Mouse (Mus musculus) heart, postnatal 0 days (tissue): ENCODE results near the gene Mr1. TPM values are rescaled to one million over a fixed set of nuclear protein-coding genes. Genes with fewer than 3 reads are reported as not detected.

Experiments used
- ATAC-seq: fragments of 200-750 bp; cut with Nextera tagmentation; 2 replicates; pipeline ENCODE4 v1.8.0; 2017; ENCODE audit warnings: low read depth, moderate number of reproducible peaks, moderate library complexity; ENCODE audit not compliant: insufficient read depth
- DNase-seq: peaks from one replicate; pipeline ENCODE4 v3.0.0-alpha.2; 2016; ENCODE audit warnings: low spot score
- H3K27ac ChIP-seq: fragments of 300-500 bp; sonication (generic); 2 replicates; pipeline ENCODE4 v1.5.1; 2014; ENCODE audit warnings: low read depth, mild to moderate bottlenecking
- H3K27me3 ChIP-seq: fragments of 300-500 bp; sonication (generic); 2 replicates; pipeline ENCODE4 v1.6.1; 2014; ENCODE audit warnings: low read length, mixed read lengths; ENCODE audit not compliant: control insufficient read depth, insufficient read depth
- H3K36me3 ChIP-seq: fragments of 300-500 bp; sonication (generic); replicated peaks from 2 replicates; pipeline ENCODE4 v1.6.1; 2014; ENCODE audit warnings: low read length, mixed read lengths; ENCODE audit not compliant: control insufficient read depth, insufficient read depth
- H3K4me1 ChIP-seq: fragments of 300-500 bp; sonication (generic); 2 replicates; pipeline ENCODE4 v1.6.1; 2014; ENCODE audit warnings: antibody characterized with exemption; ENCODE audit not compliant: control insufficient read depth, insufficient read depth
- H3K4me2 ChIP-seq: fragments of 300-500 bp; sonication (generic); 2 replicates; pipeline ENCODE4 v1.6.1; 2014; ENCODE audit warnings: low read depth, mild to moderate bottlenecking, low read length, moderate library complexity
- H3K4me3 ChIP-seq: fragments of 300-500 bp; sonication (generic); 2 replicates; pipeline ENCODE4 v1.5.1; 2014; ENCODE audit warnings: low read depth, low read length
- H3K9ac ChIP-seq: fragments of 300-500 bp; sonication (generic); replicated peaks from 2 replicates; pipeline ENCODE4 v1.6.1; 2014; ENCODE audit warnings: low read depth, low read length, mixed read lengths
- H3K9me3 ChIP-seq: fragments of 300-500 bp; sonication (generic); replicated peaks from 2 replicates; pipeline ENCODE4 v1.6.1; 2016; ENCODE audit warnings: low read length; ENCODE audit not compliant: control insufficient read depth
- CTCF ChIP-seq: IDR thresholded peaks from 2 replicates; pipeline ENCODE4 v1.5.1; 2016; ENCODE audit warnings: antibody characterized with exemption, control low read depth, low read depth
- EP300 ChIP-seq: IDR thresholded peaks from 2 replicates; pipeline ENCODE4 v1.6.1; 2016; ENCODE audit warnings: antibody characterized with exemption, low read depth
- WGBS: fragments of 180-500 bp; shearing (Covaris S2); extraction: QIAGEN DNeasy Blood & Tissue Kit; methylation state at CpG from one replicate; pipeline ENCODE4 v1.1.7; 2014; 5-methylcytosine and 5-hydroxymethylcytosine counted together
- polyA plus RNA-seq: library from polyadenylated mRNA; unstranded; fragments of >200 nt; fragmentation: Nextera tagmentation; extraction: Ambion mirVana; gene quantifications from 2 replicates; pipeline ENCODE4 v1.2.1, GENCODE M21; 2015
- total RNA-seq: library from RNA; depleted of rRNA; stranded (reverse); fragments of >200 nt; gene quantifications from 2 replicates; pipeline ENCODE4 v1.2.3, GENCODE M21; 2014; ENCODE audit warnings: low replicate concordance

Mr1 gene
- total and polyA plus RNA-seq, 2 experiments from 2014 or later, result 6.5 to 8.2 TPM

DNA sequence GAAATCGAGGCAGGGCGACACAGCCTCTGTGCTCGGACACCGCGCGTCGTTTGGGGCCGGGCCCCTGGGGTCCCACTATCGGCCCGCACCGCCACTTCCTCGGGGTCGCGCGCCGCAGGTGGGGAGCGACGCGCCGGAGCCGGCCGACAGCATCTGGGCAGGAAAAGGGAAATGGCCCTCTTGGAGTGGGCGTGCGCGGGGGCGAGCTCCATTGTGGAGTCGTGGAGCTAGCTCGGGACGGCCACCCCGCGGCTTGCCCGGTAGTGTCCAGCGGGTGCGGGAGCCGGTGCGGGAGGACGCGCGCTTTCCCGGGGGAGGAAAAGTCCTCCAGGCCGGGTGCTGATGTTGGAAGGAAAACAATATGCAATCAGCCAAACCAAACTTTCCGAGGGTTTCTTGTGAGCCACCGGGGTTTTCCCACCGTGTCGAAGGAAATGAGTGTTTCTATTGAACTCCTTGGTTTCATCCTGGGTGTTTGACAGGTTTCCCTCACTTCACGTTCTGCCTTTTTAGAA is 12.4 kb upstream of the Mr1 start:
- H3K4me2 ChIP-seq, result peak overlapping the region; percentile 82
- WGBS, result under 1% methylated on average over 46 of the region's 46 CpGs
- no peaks in the 10 kb centered on the region for H3K9me3 ChIP-seq
- H3K4me3 ChIP-seq, result peak overlapping the region; percentile 94
- H3K9ac ChIP-seq, result peak overlapping the region; percentile 87
- peak; percentile 58; the same call in 1 of the 2 replicates for TF ChIP-seq EP300
- 0 out of 2 replicates have a peak, but pooled peaks have one; percentile 7 for TF ChIP-seq CTCF
- H3K4me1 ChIP-seq, result peaks cover 5% of the 10 kb centered on the region; the same call in 1 of the 2 replicates
- peak; percentile 37 for DNase-seq
- ATAC-seq, result peak; percentile 63
- H3K27me3 ChIP-seq, result no peaks in the 10 kb centered on the region
- H3K27ac ChIP-seq, result peak overlapping the region; percentile 89
- H3K36me3 ChIP-seq, result no peaks in the 10 kb centered on the region

GRCm38 (mm10) chr1:155158141-155158969 is 11.7 kb upstream of the Mr1 start, which contains the start of gene Stx6:
TSS of gene Stx6 (plus strand) at chr1:155158715.
- WGBS, result 3% methylated on average over 47 of the region's 48 CpGs
- H3K27me3 ChIP-seq, result no peaks in the 10 kb centered on the region
- no peaks in the 10 kb centered on the region for H3K36me3 ChIP-seq
- no peaks in the 10 kb centered on the region for H3K9me3 ChIP-seq
- peak within 1 kb of the TSS; percentile 89 for H3K27ac ChIP-seq
- ATAC-seq (peak; percentile 99), DNase-seq (peak; percentile 98)
- TF ChIP-seq CTCF, result no peak
- TF ChIP-seq EP300, result no peak
- peak within 1 kb of the TSS; percentile 82 for H3K4me2 ChIP-seq
- peaks cover 5% of the 10 kb centered on the region; the same call in 1 of the 2 replicates for H3K4me1 ChIP-seq
- H3K4me3 ChIP-seq, result peak within 1 kb of the TSS; percentile 94
- H3K9ac ChIP-seq, result peak within 1 kb of the TSS; percentile 87

GRCm38 (mm10) chr1:155153906-155154305 is 7.3 kb upstream of the Mr1 start:
- H3K9ac ChIP-seq, result no peak overlapping the region
- no peak overlapping the region for H3K4me3 ChIP-seq
- no peaks in the 10 kb centered on the region for H3K27me3 ChIP-seq
- DNase-seq (no peak), ATAC-seq (no peak)
- peaks cover 5% of the 10 kb centered on the region; the same call in 1 of the 2 replicates for H3K4me1 ChIP-seq
- 51% methylated on average over 4 of the region's 4 CpGs for WGBS
- no peaks in the 10 kb centered on the region for H3K9me3 ChIP-seq
- no peak overlapping the region for H3K4me2 ChIP-seq
- no peaks in the 10 kb centered on the region for H3K36me3 ChIP-seq
- TF ChIP-seq EP300 (no peak), CTCF (no peak)
- peak overlapping the region; percentile 41; the same call in 1 of the 2 replicates for H3K27ac ChIP-seq

GRCm38 (mm10) chr1:155150821-155151220 is 4.2 kb upstream of the Mr1 start:
- H3K27me3 ChIP-seq, result no peaks in the 10 kb centered on the region
- no peak overlapping the region for H3K4me3 ChIP-seq
- H3K4me2 ChIP-seq, result no peak overlapping the region
- ATAC-seq (no peak), DNase-seq (no peak)
- H3K9ac ChIP-seq, result no peak overlapping the region
- no peak for TF ChIP-seq CTCF
- no peak for TF ChIP-seq EP300
- H3K36me3 ChIP-seq, result no peaks in the 10 kb centered on the region
- 82% methylated on average over 5 of the region's 5 CpGs for whole genome bisulfite sequencing
- H3K4me1 ChIP-seq, result no peaks in the 10 kb centered on the region
- H3K27ac ChIP-seq, result no peak overlapping the region
- no peaks in the 10 kb centered on the region for H3K9me3 ChIP-seq

DNA sequence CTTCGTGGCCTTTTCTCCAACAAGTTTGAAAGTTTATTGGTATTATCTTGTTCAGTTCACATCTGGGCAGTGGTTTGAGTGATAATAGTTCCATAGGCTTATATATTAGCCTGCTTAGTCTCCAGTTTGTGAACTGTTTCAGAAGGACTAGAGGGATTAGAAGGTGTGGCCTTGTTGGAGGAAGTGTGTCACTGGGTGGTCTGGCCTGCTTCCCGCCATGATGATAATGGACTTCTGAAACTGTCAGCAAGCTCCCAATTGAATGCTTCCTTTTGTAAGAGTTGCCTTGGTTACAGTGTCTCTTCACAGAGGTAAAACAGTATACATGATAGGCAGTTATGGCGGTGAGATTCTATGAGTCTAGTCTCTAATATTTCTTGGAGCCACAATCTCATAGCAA is 2.8 kb upstream of the Mr1 start:
- 80% methylated on average over 3 of the region's 3 CpGs for WGBS

More for the DNA sequence above, 2.8 kb upstream of the Mr1 start:
- no peak overlapping the region for H3K27ac ChIP-seq
- H3K9ac ChIP-seq, result no peak overlapping the region
- no peaks in the 10 kb centered on the region for H3K36me3 ChIP-seq
- ATAC-seq (no peak), DNase-seq (no peak)
- TF ChIP-seq CTCF (no peak), EP300 (no peak)
- H3K4me3 ChIP-seq, result no peak overlapping the region
- H3K9me3 ChIP-seq, result no peaks in the 10 kb centered on the region
- H3K27me3 ChIP-seq, result no peaks in the 10 kb centered on the region
- no peaks in the 10 kb centered on the region for H3K4me1 ChIP-seq
- no peak overlapping the region for H3K4me2 ChIP-seq
